Mouse (Mus musculus) intestine, embryonic 15.5 days (tissue): ENCODE measurements around the gene Nup98. TPM values are rescaled to one million over a fixed set of nuclear protein-coding genes. Genes with fewer than 3 reads are reported as not detected.

ENCODE experiments used
- ATAC-seq: fragments of 200-750 bp; cut with Nextera tagmentation; 2 replicates; pipeline ENCODE4 v1.8.0; 2017; ENCODE audit warnings: moderate TSS enrichment, moderate library complexity
- H3K27ac ChIP-seq: fragments of 300-500 bp; sonication (generic); 2 replicates; pipeline ENCODE4 v1.5.1; 2015; ENCODE audit warnings: mild to moderate bottlenecking, inconsistent platforms
- H3K27me3 ChIP-seq: fragments of 300-500 bp; sonication (generic); replicated peaks from 2 replicates; pipeline ENCODE4 v1.6.1; 2015; ENCODE audit warnings: inconsistent platforms
- H3K36me3 ChIP-seq: fragments of 300-500 bp; sonication (generic); 2 replicates; pipeline ENCODE4 v1.6.1; 2015; ENCODE audit warnings: inconsistent platforms
- H3K4me1 ChIP-seq: fragments of 300-500 bp; sonication (generic); replicated peaks from 2 replicates; pipeline ENCODE4 v1.6.1; 2015; ENCODE audit warnings: inconsistent platforms
- H3K4me2 ChIP-seq: fragments of 300-500 bp; sonication (generic); replicated peaks from 2 replicates; pipeline ENCODE4 v1.6.1; 2015; ENCODE audit warnings: mild to moderate bottlenecking, inconsistent platforms
- H3K4me3 ChIP-seq: fragments of 300-500 bp; sonication (generic); replicated peaks from 2 replicates; pipeline ENCODE4 v1.5.1; 2015; ENCODE audit warnings: inconsistent platforms
- H3K9ac ChIP-seq: fragments of 300-500 bp; sonication (generic); 2 replicates; pipeline ENCODE4 v1.6.1; 2015; ENCODE audit warnings: inconsistent platforms
- H3K9me3 ChIP-seq: fragments of 300-500 bp; sonication (generic); 2 replicates; pipeline ENCODE4 v1.6.1; 2016; ENCODE audit warnings: inconsistent platforms
- WGBS: fragments of 180-500 bp; shearing (Covaris S2); methylation state at CpG from one replicate; pipeline ENCODE4 v1.1.7; 2015; 5-methylcytosine and 5-hydroxymethylcytosine counted together
- polyA plus RNA-seq: library from polyadenylated mRNA; unstranded; fragments of >200 nt; fragmentation: Nextera tagmentation; extraction: Ambion mirVana; gene quantifications from 2 replicates; pipeline ENCODE4 v1.2.1, GENCODE M21; 2015

The Nup98 gene
- polyA plus RNA-seq, 1 experiment from 2014 or later, result 33.4 TPM

GRCm38 (mm10) chr7:102080311-102080710 is 129.7 kb downstream of the Nup98 start:
- no peak overlapping the region for H3K9ac ChIP-seq
- no peak overlapping the region for H3K4me2 ChIP-seq
- no peaks in the 10 kb centered on the region for H3K9me3 ChIP-seq
- no peak overlapping the region for H3K27ac ChIP-seq
- ATAC-seq, result no peak
- no peaks in the 10 kb centered on the region for H3K27me3 ChIP-seq
- no peaks in the 10 kb centered on the region for H3K4me1 ChIP-seq
- no peak overlapping the region for H3K4me3 ChIP-seq
- peaks cover 42% of the 10 kb centered on the region for H3K36me3 ChIP-seq
- WGBS, result 82% methylated on average over 8 of the region's 8 CpGs

GRCm38 (mm10) chr7:102078517-102078916 is 131.5 kb downstream of the Nup98 start:
- Histone ChIP-seq H3K4me2 (no peak overlapping the region), H3K9ac (no peak overlapping the region), H3K4me1 (no peaks in the 10 kb centered on the region), H3K36me3 (peaks cover 46% of the 10 kb centered on the region), H3K27ac (no peak overlapping the region), H3K4me3 (no peak overlapping the region), H3K9me3 (no peaks in the 10 kb centered on the region), H3K27me3 (no peaks in the 10 kb centered on the region)
- WGBS, result 73% methylated on average over 7 of the region's 7 CpGs
- ATAC-seq, result no peak

DNA sequence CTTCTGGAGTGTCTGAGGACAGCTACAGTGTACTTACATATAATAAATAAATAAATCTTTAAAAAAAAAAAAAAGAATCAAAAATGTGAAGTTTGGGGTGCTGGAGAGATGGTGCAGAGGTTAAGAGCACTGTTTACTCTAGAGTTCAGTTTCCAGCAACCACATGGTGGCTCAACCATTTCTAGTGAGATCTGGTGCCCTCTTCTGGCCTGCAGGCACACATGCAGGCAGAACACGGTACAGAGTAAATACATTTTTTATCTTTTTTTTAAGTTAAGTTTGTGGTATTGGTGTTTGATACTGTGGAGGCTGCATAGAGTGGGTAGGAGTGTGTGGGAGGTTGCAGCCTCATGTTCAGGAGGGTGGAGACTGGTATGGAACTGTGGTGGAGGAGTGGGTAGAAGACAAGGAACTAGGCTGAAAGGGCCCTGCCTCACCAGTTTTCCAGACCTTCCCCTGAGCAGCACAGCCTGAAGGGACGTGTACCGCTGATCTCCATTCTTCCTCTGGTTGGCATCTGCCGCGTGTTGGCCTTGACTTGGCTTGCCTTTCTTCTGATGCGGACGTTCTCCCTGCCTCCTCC is 133.2 kb downstream of the Nup98 start:
- Histone ChIP-seq H3K4me3 (no peak overlapping the region), H3K4me1 (no peaks in the 10 kb centered on the region), H3K9ac (no peak overlapping the region), H3K4me2 (no peak overlapping the region), H3K27me3 (no peaks in the 10 kb centered on the region), H3K27ac (no peak overlapping the region), H3K36me3 (peaks cover 42% of the 10 kb centered on the region), H3K9me3 (no peaks in the 10 kb centered on the region)
- WGBS, result 84% methylated on average over 7 of the region's 7 CpGs
- ATAC-seq, result no peak

Other genes with a start within 250 kb of the Nup98 start
- 2.3 and 2.8 TPM in 2 replicates for gene Il18bp, start 191.5 kb downstream of the Nup98 start, polyA plus RNA-seq
- gene Rnf121, start 144.7 kb downstream of the Nup98 start, polyA plus RNA-seq, result 28.0 and 30.3 TPM in 2 replicates
- gene Xndc1, start 144.7 kb downstream of the Nup98 start, polyA plus RNA-seq, result 22.9 and 24.3 TPM in 2 replicates
- gene Xntrpc, start 144.5 kb downstream of the Nup98 start, polyA plus RNA-seq, result 0.75 and 1.0 TPM in 2 replicates
- not detected in 2 replicates for gene Trpc2, start 127.1 kb downstream of the Nup98 start, polyA plus RNA-seq
- 0.34 and 0.59 TPM in 2 replicates for gene Art1, start 108.4 kb downstream of the Nup98 start, polyA plus RNA-seq
- gene Art5, start 100.7 kb downstream of the Nup98 start, polyA plus RNA-seq, result 0.32 and 0.68 TPM in 2 replicates
- gene Chrna10, start 93.3 kb downstream of the Nup98 start, polyA plus RNA-seq, result 0.06 TPM in 1 of 2 replicates, not detected in the other
- gene Pgap2, start within 50 bp of the Nup98 start, polyA plus RNA-seq, result 98.9 and 109 TPM in 2 replicates
- gene Rhog, start 45.9 kb upstream of the Nup98 start, polyA plus RNA-seq, result 60.2 and 62.1 TPM in 2 replicates
- 20.1 TPM in 2 replicates for gene Stim1, start 57.6 kb upstream of the Nup98 start, polyA plus RNA-seq
- 127 and 138 TPM in 2 replicates for gene Rrm1, start 231.5 kb upstream of the Nup98 start, polyA plus RNA-seq